Mouse (Mus musculus) embryonic fibroblast, embryonic 13.5 days (primary cell): Measurements from ENCODE around the gene Wfdc12. TPM values are rescaled to one million over a fixed set of nuclear protein-coding genes. Genes with fewer than 3 reads are reported as not detected.
A peak's percentile ranks its signal among the peaks of the same experiment; 100 is the strongest.

Source experiments
- H3K27ac ChIP-seq: 2 replicates; pipeline ENCODE4 v1.5.1; 2012; ENCODE audit warnings: low read length, control low read depth, inconsistent platforms; ENCODE audit not compliant: insufficient read depth
- H3K4me1 ChIP-seq: 2 replicates; pipeline ENCODE4 v1.6.1; 2011; ENCODE audit warnings: low read length; ENCODE audit not compliant: control insufficient read depth, insufficient read depth
- H3K4me3 ChIP-seq: 2 replicates; pipeline ENCODE4 v1.5.1; 2011; ENCODE audit warnings: mild to moderate bottlenecking, control low read depth, low read length; ENCODE audit not compliant: insufficient read depth
- CTCF ChIP-seq: IDR thresholded peaks from 2 replicates; pipeline ENCODE4 v1.5.1; 2011; ENCODE audit warnings: mild to moderate bottlenecking, control low read depth, low read length, moderate library complexity, borderline replicate concordance; ENCODE audit not compliant: insufficient read depth
- POLR2A ChIP-seq: IDR thresholded peaks from 2 replicates; pipeline ENCODE4 v1.6.1; 2011; ENCODE audit warnings: low read depth, mild to moderate bottlenecking, control low read depth, low read length, moderate library complexity
- polyA plus RNA-seq: library from polyadenylated mRNA; stranded (reverse); fragments of >200 nt; gene quantifications from 2 replicates; pipeline ENCODE4 v1.2.4, GENCODE M21; 2011; ENCODE audit warnings: low read depth; ENCODE audit not compliant: missing spikeins, insufficient read length

Wfdc12 gene
- polyA plus RNA-seq, 1 experiment: not detected

GRCm38 (mm10) chr2:164199626-164200327 lies 9.4 kb upstream of the Wfdc12 start, which contains the start of gene Wfdc15a:
Gene Wfdc15a (minus strand): TSS chr2:164200130.
- Histone ChIP-seq H3K4me3 (no peak within 1 kb of the TSS), H3K4me1 (no peaks in the 10 kb centered on the region), H3K27ac (no peak within 1 kb of the TSS)
- TF ChIP-seq POLR2A: no peak
- no peak for TF ChIP-seq CTCF

- no peak overlapping the region for H3K4me3 ChIP-seq
- H3K4me1 ChIP-seq: no peaks in the 10 kb centered on the region
- no peak overlapping the region for H3K27ac ChIP-seq
- TF ChIP-seq POLR2A: no peak
- TF ChIP-seq CTCF: no peak
Measured at GRCm38 (mm10) chr2:164196700-164196990, 6.2 kb upstream of the Wfdc12 start.

DNA sequence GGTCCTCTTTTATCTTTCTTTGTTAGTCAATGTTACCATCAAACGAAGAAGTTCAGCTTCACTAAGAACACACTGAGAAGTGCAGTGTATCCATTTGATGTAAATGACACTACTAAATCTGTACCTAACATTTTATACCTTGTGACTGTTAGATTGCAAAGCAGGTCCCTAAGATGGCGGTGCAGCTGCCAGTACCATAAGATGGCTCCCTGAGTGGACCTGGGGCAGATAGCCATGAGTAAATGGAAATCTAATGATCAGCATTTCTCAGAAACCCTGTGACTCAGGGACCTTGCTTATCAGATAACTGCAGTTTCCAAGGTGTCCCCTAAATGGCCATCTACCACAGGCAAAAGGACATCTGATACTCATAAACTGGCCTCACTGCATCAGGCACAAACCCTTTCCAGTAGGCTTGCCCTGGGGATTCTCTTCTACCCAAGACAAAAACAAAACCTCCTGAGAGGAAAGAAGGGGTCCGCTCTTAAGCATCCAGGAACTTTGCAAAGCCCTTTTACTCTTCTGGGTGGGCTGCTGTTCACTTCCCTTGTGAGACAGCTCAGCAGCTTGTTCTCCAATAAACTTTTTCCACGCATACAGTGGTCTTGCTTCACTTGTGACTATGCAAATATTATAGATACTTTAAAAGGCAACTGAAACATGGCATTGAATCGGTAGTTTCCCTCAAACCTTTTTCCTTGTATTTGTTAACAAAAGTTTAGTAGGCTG lies 5.7 kb upstream of the Wfdc12 start:
- TF ChIP-seq POLR2A: no peak
- TF ChIP-seq CTCF: no peak
- Histone ChIP-seq H3K4me3 (no peak overlapping the region), H3K27ac (no peak overlapping the region), H3K4me1 (no peaks in the 10 kb centered on the region)

GRCm38 (mm10) chr2:164194959-164195630 lies 4.7 kb upstream of the Wfdc12 start:
- TF ChIP-seq CTCF (no peak), POLR2A (no peak)
- no peaks in the 10 kb centered on the region for H3K4me1 ChIP-seq
- H3K27ac ChIP-seq: no peak overlapping the region
- no peak overlapping the region for H3K4me3 ChIP-seq

- Histone ChIP-seq H3K27ac (no peak overlapping the region), H3K4me1 (no peaks in the 10 kb centered on the region), H3K4me3 (no peak overlapping the region)
- TF ChIP-seq CTCF (no peak), POLR2A (no peak)
Measured at GRCm38 (mm10) chr2:164192279-164192678, 1.9 kb upstream of the Wfdc12 start.

DNA sequence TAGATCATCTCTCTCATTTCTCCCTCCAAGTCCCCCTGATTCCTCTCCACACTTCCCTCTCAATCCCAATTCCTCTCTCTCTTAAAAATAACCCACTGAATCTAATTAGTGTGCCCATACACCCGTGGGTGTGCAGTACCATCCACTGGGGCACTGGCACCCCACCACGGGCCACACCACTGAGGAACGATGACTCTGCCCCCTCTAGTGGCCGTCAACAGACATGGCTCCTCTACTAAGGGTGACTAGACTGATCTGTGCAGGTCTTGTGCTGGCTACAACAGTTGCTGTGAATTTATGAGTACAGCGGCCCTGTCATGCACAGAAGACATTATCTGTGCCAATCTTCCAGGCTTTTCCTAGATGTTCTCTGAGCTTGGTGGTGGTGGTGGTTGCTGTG lies 1.7 kb downstream of the Wfdc12 start:
- TF ChIP-seq POLR2A (no peak), CTCF (peak; percentile 63; the same call in 1 of the 2 replicates)
- Histone ChIP-seq H3K4me3 (no peak overlapping the region), H3K27ac (no peak overlapping the region), H3K4me1 (no peaks in the 10 kb centered on the region)

GRCm38 (mm10) chr2:164184145-164184719 lies 6.2 kb downstream of the Wfdc12 start:
- Histone ChIP-seq H3K4me3 (no peak overlapping the region), H3K4me1 (no peaks in the 10 kb centered on the region), H3K27ac (no peak overlapping the region)
- TF ChIP-seq CTCF (no peak), POLR2A (no peak)

GRCm38 (mm10) chr2:164183340-164183739 lies 7.1 kb downstream of the Wfdc12 start:
- no peak overlapping the region for H3K27ac ChIP-seq
- H3K4me1 ChIP-seq: no peaks in the 10 kb centered on the region
- no peak overlapping the region for H3K4me3 ChIP-seq
- no peak for TF ChIP-seq CTCF
- no peak for TF ChIP-seq POLR2A

- H3K4me1 ChIP-seq: no peaks in the 10 kb centered on the region
- no peak within 1 kb of the TSS for H3K4me3 ChIP-seq
- H3K27ac ChIP-seq: no peak within 1 kb of the TSS
- no peak for TF ChIP-seq CTCF
- no peak for TF ChIP-seq POLR2A
Measured at GRCm38 (mm10) chr2:164182692-164183255, 7.6 kb downstream of the Wfdc12 start, which contains the start of gene Wfdc5. Gene Wfdc5 (minus strand): TSS chr2:164182742.

DNA sequence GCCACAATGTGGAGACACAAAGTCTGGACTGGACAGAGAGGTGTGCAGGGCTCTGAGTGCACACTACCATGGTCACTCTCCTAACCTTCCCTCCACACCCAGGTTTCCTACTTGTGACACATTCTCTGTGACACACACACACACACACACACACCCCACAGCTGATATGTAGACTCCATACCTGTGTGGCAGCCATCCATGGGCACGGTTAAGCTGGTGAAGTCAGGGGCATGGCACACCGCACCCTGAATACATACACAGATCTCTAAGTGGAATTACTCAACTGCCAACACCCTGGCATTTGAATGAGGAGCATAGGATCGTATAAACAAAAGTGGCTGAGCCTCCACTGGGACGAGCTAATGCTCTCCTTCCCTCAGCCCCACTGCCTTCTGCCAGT lies 9.6 kb downstream of the Wfdc12 start:
- H3K27ac ChIP-seq: no peak overlapping the region
- no peak overlapping the region for H3K4me3 ChIP-seq
- no peak for TF ChIP-seq CTCF
- no peak for TF ChIP-seq POLR2A
- no peaks in the 10 kb centered on the region; the same call in 1 of the 2 replicates for H3K4me1 ChIP-seq
